In the genomic region with DNA sequence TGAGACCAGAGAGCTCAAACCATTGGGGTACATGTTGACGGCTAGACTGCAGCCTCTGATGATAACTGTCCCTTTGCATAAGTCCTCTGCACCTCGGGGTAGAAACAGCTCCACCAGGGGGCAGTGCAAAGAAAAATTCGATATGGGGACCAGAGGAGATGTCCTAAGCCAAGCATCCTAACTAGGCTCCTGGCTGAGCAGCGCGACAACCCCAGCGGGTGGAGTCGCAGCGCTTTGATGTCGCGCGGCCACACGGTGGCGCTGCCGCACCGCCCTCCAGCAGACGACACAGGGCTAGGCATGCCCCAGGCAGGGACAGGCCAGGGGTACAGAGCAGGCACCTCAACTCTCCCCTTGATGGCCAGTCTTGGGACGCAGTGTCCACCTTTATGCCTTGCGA, we compare ENCODE assay signal across 7 mouse cellular contexts.
A peak's percentile ranks its signal among the peaks of the same experiment; 100 is the strongest.
DNase-seq lines count a peak whose midpoint lies in the region; ATAC-seq lines count a peak whose summit lies in the region.

No protein-coding gene starts in this region.

- 2% methylated on average over 18 of the region's 18 CpGs for WGBS in embryonic facial prominence, embryonic 10.5 days
- WGBS in limb, embryonic 10.5 days, result 4% methylated on average over 18 of the region's 18 CpGs
- WGBS in midbrain, embryonic 13.5 days, result under 1% methylated on average over 18 of the region's 18 CpGs

- peak; percentile 87 for DNase-seq in adrenal gland, adult 2 months
- peak; percentile 90 for DNase-seq in embryonic facial prominence, embryonic 10.5 days (ENCODE audit: low spot score)
- peak; percentile 98 for DNase-seq in heart, adult 11 months
- DNase-seq in kidney, adult 11 months, result peak; percentile 57
- peak; percentile 93 for DNase-seq in limb, embryonic 10.5 days (ENCODE audit: low spot score)
- peak; percentile 56 for DNase-seq in spleen, adult 12 weeks (ENCODE audit: low spot score)

- peaks cover 23% of the 10 kb centered on the region for H3K4me1 ChIP-seq in embryonic facial prominence, embryonic 10.5 days
- peaks cover 11% of the 10 kb centered on the region for H3K4me1 ChIP-seq in limb, embryonic 10.5 days
- H3K4me1 ChIP-seq in midbrain, embryonic 13.5 days (replicated peaks), result peaks cover 47% of the 10 kb centered on the region

- H3K4me3 ChIP-seq in embryonic facial prominence, embryonic 10.5 days, result no peak overlapping the region
- no peak overlapping the region for H3K4me3 ChIP-seq in limb, embryonic 10.5 days
- no peak overlapping the region for H3K4me3 ChIP-seq in midbrain, embryonic 13.5 days (replicated peaks)

- H3K4me2 ChIP-seq in midbrain, embryonic 13.5 days (replicated peaks), result peak overlapping the region; percentile 19

- H3K27ac ChIP-seq in embryonic facial prominence, embryonic 10.5 days (replicated peaks), result no peak overlapping the region
- 0 out of 2 replicates have a peak overlapping the region, but pooled peaks have one; percentile 12 for H3K27ac ChIP-seq in limb, embryonic 10.5 days
- H3K27ac ChIP-seq in midbrain, embryonic 13.5 days, result peak overlapping the region; percentile 22; the same call in 1 of the 2 replicates

- H3K9me3 ChIP-seq in embryonic facial prominence, embryonic 10.5 days, result no peaks in the 10 kb centered on the region
- no peaks in the 10 kb centered on the region for H3K9me3 ChIP-seq in limb, embryonic 10.5 days (replicated peaks)
- H3K9me3 ChIP-seq in midbrain, embryonic 13.5 days, result no peaks in the 10 kb centered on the region

- ATAC-seq in midbrain, embryonic 13.5 days, result peak; percentile 90

- H3K9ac ChIP-seq in midbrain, embryonic 13.5 days (replicated peaks), result no peak overlapping the region

- H3K36me3 ChIP-seq in embryonic facial prominence, embryonic 10.5 days (replicated peaks), result no peaks in the 10 kb centered on the region
- no peaks in the 10 kb centered on the region for H3K36me3 ChIP-seq in limb, embryonic 10.5 days
- H3K36me3 ChIP-seq in midbrain, embryonic 13.5 days, result no peaks in the 10 kb centered on the region

- peaks cover 49% of the 10 kb centered on the region for H3K27me3 ChIP-seq in embryonic facial prominence, embryonic 10.5 days (replicated peaks; ENCODE audit: low read depth, poor library complexity, severe bottlenecking)
- H3K27me3 ChIP-seq in limb, embryonic 10.5 days (ENCODE audit: low read depth, poor library complexity, severe bottlenecking), result peaks cover 22% of the 10 kb centered on the region
- no peaks in the 10 kb centered on the region for H3K27me3 ChIP-seq in midbrain, embryonic 13.5 days
